Mouse (Mus musculus) thymus, adult 2 months (tissue): ENCODE results near the gene Arhgap27. TPM values are rescaled to one million over a fixed set of nuclear protein-coding genes. Genes with fewer than 3 reads are reported as not detected.

ENCODE experiments used
- DNase-seq: peaks from one replicate; pipeline ENCODE4 v3.0.0; 2021
- H3K27ac ChIP-seq: fragments of 200-500 bp; 2 replicates; pipeline ENCODE4 v1.5.1; 2012; ENCODE audit warnings: low read length, control low read depth; ENCODE audit not compliant: control insufficient read depth, insufficient read depth
- H3K27me3 ChIP-seq: fragments of 200-500 bp; 2 replicates; pipeline ENCODE4 v1.6.1; 2012; ENCODE audit warnings: mild to moderate bottlenecking, low read length, moderate library complexity, mixed read lengths; ENCODE audit not compliant: control insufficient read depth, insufficient read depth
- H3K36me3 ChIP-seq: fragments of 200-500 bp; 2 replicates; pipeline ENCODE4 v1.6.1; 2012; ENCODE audit warnings: mild to moderate bottlenecking, low read length, moderate library complexity; ENCODE audit not compliant: control insufficient read depth, insufficient read depth
- H3K4me1 ChIP-seq: fragments of 200-500 bp; replicated peaks from 2 replicates; pipeline ENCODE4 v1.6.1; 2012; ENCODE audit warnings: low read length; ENCODE audit not compliant: control insufficient read depth, insufficient read depth
- H3K4me3 ChIP-seq: fragments of 200-500 bp; 2 replicates; pipeline ENCODE4 v1.5.1; 2012; ENCODE audit warnings: mild to moderate bottlenecking, low read length, control low read depth, moderate library complexity; ENCODE audit not compliant: control insufficient read depth, insufficient read depth
- CTCF ChIP-seq: fragments of 200-500 bp; IDR thresholded peaks from 2 replicates; pipeline ENCODE4 v1.5.1; 2012; ENCODE audit warnings: mild to moderate bottlenecking, control low read depth, low read length, moderate library complexity, borderline replicate concordance; ENCODE audit not compliant: control insufficient read depth, poor library complexity, insufficient read depth; ENCODE audit errors: extremely low read depth
- POLR2A ChIP-seq: fragments of 200-500 bp; IDR thresholded peaks from 2 replicates; pipeline ENCODE4 v1.6.1; 2012; ENCODE audit warnings: mild to moderate bottlenecking, low read length, control low read depth, moderate library complexity; ENCODE audit not compliant: control insufficient read depth, poor library complexity, insufficient read depth; ENCODE audit errors: extremely low read depth
- WGBS: fragments of 180-500 bp; shearing (Covaris S2); methylation state at CpG from one replicate; pipeline ENCODE4 v1.1.7; 2018; 5-methylcytosine and 5-hydroxymethylcytosine counted together
- polyA plus RNA-seq: library from polyadenylated mRNA; depleted of rRNA; stranded (reverse); fragments of >200 nt; gene quantifications from 2 replicates; pipeline ENCODE4 v1.2.3, GENCODE M21; 2012; rRNA removed

Gene Arhgap27
- polyA plus RNA-seq, 1 experiment, result 124 TPM

DNA sequence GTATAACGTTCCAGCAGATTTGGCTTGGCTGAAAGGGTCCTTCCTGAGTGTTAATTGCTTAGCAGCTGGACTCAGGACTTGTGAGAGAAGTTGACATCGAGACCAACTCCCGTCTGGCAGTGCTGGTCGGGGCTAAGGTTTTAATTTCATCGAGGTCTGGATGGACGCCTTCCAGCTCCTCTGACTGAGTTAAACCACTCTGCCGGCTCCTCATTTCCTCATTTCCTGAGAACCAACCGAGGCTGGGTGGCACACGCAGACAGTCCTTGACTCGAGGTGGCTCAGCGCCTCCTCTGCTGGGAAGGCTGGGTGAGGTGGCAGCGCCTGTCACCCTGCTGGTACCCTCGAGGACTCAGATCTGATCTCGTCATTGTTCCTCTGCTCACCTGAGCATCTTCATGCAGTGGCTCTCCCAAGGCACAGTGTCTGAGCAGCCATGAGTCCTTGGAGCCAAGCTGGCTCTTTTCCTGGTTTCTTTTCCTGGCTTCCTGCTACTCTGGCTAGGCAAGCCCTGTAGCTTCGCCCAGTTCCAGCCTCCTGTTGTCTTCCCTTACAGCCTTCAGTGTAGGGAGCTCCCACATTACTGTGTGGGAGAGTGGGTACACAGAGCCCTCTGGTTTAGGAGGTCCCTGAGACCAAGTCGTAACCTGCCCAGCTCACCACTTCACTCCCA is 75.1 kb downstream of the Arhgap27 start:
- H3K27me3 ChIP-seq, result no peaks in the 10 kb centered on the region
- no peak overlapping the region for H3K4me3 ChIP-seq
- WGBS, result 27% methylated on average over 16 of the region's 16 CpGs
- no peak overlapping the region for H3K27ac ChIP-seq
- H3K4me1 ChIP-seq, result peaks cover 5% of the 10 kb centered on the region; the same call in 1 of the 2 replicates
- TF ChIP-seq CTCF, result no peak
- no peak for TF ChIP-seq POLR2A
- no peaks in the 10 kb centered on the region for H3K36me3 ChIP-seq
- DNase-seq, result no peak

DNA sequence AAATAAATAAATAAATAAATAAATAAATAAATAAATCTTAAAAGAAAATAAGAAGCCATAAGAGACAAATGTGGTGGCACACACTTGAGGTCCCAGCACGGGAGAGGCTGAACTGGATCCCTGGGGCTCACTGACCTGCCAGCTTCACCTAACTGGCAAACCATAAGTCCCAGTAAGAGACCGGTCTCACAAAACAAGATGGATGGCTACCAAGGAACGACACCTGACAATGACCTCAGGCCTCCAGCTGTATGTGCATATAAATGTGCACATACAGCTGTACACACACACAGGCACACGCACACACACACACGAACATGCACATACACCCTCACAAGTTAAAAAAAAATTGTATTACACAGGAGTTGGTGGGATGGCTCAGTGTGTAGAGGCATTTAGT is 76.6 kb downstream of the Arhgap27 start:
- H3K4me1 ChIP-seq, result 0 out of 2 replicates have a peak, but pooled peaks cover 5% of the 10 kb centered on the region
- TF ChIP-seq POLR2A (no peak), CTCF (no peak)
- no peak for DNase-seq
- H3K27ac ChIP-seq, result no peak overlapping the region
- no peaks in the 10 kb centered on the region for H3K36me3 ChIP-seq
- no peaks in the 10 kb centered on the region for H3K27me3 ChIP-seq
- 96% methylated on average over 5 of the region's 5 CpGs for WGBS
- no peak overlapping the region for H3K4me3 ChIP-seq

DNA sequence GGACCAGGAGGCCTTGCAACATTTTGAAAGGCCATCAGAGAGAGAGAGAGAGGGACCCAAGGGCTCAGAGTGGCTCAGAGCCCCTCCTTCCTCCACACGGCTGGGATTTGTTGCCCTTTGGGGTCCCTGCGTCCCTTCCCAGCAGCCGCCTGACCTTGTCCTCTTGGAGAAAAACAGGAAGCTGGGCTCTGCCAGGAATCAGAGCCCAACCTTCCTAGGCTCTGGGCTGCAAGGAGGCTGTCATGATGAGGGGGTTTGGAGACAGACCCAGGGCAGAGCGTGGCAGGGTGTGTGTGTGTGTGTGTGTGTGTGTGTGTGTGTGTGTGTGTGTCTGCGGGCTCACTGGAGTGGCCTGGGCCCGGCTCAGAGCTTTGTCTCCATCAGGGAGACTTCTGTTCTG is 77.5 kb downstream of the Arhgap27 start:
- H3K27me3 ChIP-seq, result no peaks in the 10 kb centered on the region
- TF ChIP-seq POLR2A (no peak), CTCF (no peak)
- no peak overlapping the region for H3K4me3 ChIP-seq
- DNase-seq, result no peak
- 0 out of 2 replicates have a peak, but pooled peaks cover 5% of the 10 kb centered on the region for H3K4me1 ChIP-seq
- H3K27ac ChIP-seq, result no peak overlapping the region
- WGBS, result 92% methylated on average over 6 of the region's 6 CpGs
- H3K36me3 ChIP-seq, result no peaks in the 10 kb centered on the region

DNA sequence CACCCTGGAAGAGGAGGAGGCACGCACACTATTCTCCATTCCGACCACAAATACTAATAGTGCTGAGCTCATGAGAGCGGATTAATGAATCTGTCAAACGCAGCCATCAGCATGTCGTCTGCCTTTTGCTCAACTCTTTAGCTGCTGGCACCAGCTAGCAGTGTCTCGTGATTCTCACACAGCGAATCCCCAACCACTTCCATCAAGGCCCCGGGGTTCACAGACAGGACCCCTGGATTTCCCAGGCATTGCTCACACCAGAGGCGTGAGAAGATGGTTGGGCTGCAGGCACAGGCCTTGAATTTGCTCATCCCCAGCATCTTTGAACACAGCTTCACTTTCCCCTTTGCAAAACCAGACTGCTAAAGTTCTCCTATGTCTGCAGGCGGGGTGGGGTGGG is 78.2 kb downstream of the Arhgap27 start:
- H3K27me3 ChIP-seq, result no peaks in the 10 kb centered on the region
- H3K4me1 ChIP-seq, result 0 out of 2 replicates have a peak, but pooled peaks cover 5% of the 10 kb centered on the region
- TF ChIP-seq CTCF, result no peak
- no peak for TF ChIP-seq POLR2A
- no peak for DNase-seq
- no peak overlapping the region for H3K27ac ChIP-seq
- no peaks in the 10 kb centered on the region for H3K36me3 ChIP-seq
- 97% methylated on average over 10 of the region's 10 CpGs for WGBS
- H3K4me3 ChIP-seq, result no peak overlapping the region

DNA sequence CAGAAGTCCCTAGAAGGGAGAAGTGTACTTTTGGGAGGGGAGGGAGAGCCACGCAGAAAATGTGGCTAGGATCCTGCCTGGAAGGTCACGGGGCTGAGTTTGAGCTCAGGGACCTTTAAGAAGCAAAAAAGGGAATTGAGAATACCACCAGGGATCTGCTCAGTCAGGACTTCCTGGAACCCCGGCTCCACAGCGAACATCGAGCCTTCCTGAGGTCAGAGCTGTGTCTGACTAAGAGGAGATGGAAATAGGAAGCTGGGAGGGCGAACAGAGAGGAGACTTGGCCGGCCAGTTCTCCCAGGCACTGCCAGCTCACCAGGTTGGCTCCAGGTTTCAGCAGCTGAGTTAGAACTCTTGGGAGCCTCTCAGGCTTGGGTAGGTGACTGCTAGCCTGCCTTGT is 81.7 kb downstream of the Arhgap27 start:
- Histone ChIP-seq H3K36me3 (no peaks in the 10 kb centered on the region), H3K27me3 (no peaks in the 10 kb centered on the region), H3K27ac (no peak overlapping the region), H3K4me3 (no peak overlapping the region), H3K4me1 (no peaks in the 10 kb centered on the region)
- DNase-seq, result no peak
- 16% methylated on average over 7 of the region's 7 CpGs for WGBS
- no peak for TF ChIP-seq CTCF
- TF ChIP-seq POLR2A, result no peak

Other genes starting within 250 kb of the Arhgap27 start
- gene Hexim1, start 247.5 kb downstream of the Arhgap27 start, polyA plus RNA-seq, result 18.2 and 18.4 TPM in 2 replicates
- gene Hexim2, start 231.3 kb downstream of the Arhgap27 start, polyA plus RNA-seq, result 4.9 and 6.9 TPM in 2 replicates
- 235 and 264 TPM in 2 replicates for gene Fmnl1, start 192.6 kb downstream of the Arhgap27 start, polyA plus RNA-seq
- gene 1700023F06Rik, start 155.1 kb downstream of the Arhgap27 start, polyA plus RNA-seq, result 0.23 and 0.35 TPM in 2 replicates
- gene Spata32, start 145.3 kb downstream of the Arhgap27 start, polyA plus RNA-seq, result not detected in 2 replicates
- 40.7 and 41.3 TPM in 2 replicates for gene Map3k14, start 96.2 kb downstream of the Arhgap27 start, polyA plus RNA-seq
- gene Plekhm1, start 49.0 kb upstream of the Arhgap27 start, polyA plus RNA-seq, result 43.6 and 46.4 TPM in 2 replicates
- gene Lrrc37a, start 140.9 kb upstream of the Arhgap27 start, polyA plus RNA-seq, result 0.01 TPM in 1 of 2 replicates, not detected in the other